Mouse (Mus musculus) cerebellum, postnatal 4 days (tissue): ENCODE data around the gene Nsun6.

ENCODE experiments used
- DNase-seq, 2 experiments: peaks; one replicate each; pipeline ENCODE4 v3.0.0; 2022; ENCODE audit warnings: low spot score in 2 of 2, mixed read lengths in 1 of 2

Nsun6 gene

GRCm38 (mm10) chr2:15054945-15055637 lies at the start of gene Nsun6:
TSS of gene Nsun6 (minus strand) at chr2:15055069.
- peak; percentile 91 to 97 for DNase-seq

GRCm38 (mm10) chr2:15104386-15104785 lies 49.5 kb upstream of the Nsun6 start:
- DNase-seq, result no peak

- DNase-seq, result no peak
These were observed 41.7 kb upstream of the Nsun6 start for GRCm38 (mm10) chr2:15096514-15097090.

GRCm38 (mm10) chr2:15087308-15087707 lies 32.4 kb upstream of the Nsun6 start:
- DNase-seq, result no peak

GRCm38 (mm10) chr2:15083702-15084101 lies 28.8 kb upstream of the Nsun6 start:
- DNase-seq, result no peak

- DNase-seq, result no peak
These were observed 12.2 kb upstream of the Nsun6 start for GRCm38 (mm10) chr2:15067091-15067490.

- no peak for DNase-seq
These were observed 10.6 kb upstream of the Nsun6 start for GRCm38 (mm10) chr2:15065447-15065846.

GRCm38 (mm10) chr2:15064380-15065269 lies 9.8 kb upstream of the Nsun6 start:
- DNase-seq, result no peak

- no peak for DNase-seq
These were observed 8.9 kb upstream of the Nsun6 start for GRCm38 (mm10) chr2:15063815-15064214.

- DNase-seq, result no peak
These were observed 6.0 kb upstream of the Nsun6 start for GRCm38 (mm10) chr2:15060856-15061255.

- DNase-seq, result no peak
These were observed 3.4 kb upstream of the Nsun6 start for GRCm38 (mm10) chr2:15058227-15058626.

GRCm38 (mm10) chr2:15055741-15056151 lies 877 bp upstream of the Nsun6 start:
- DNase-seq, result no peak

GRCm38 (mm10) chr2:15054496-15054895 lies 373 bp downstream of the Nsun6 start:
- DNase-seq, result no peak

GRCm38 (mm10) chr2:15049117-15049873 lies 5.6 kb downstream of the Nsun6 start, which contains the start of gene Arl5b:
TSS of gene Arl5b (plus strand) at chr2:15049395.
- DNase-seq, result peak; percentile 76 to 90

- DNase-seq, result peak in 1 of 2 experiments; percentile 5
These were observed 14.5 kb downstream of the Nsun6 start for GRCm38 (mm10) chr2:15040326-15040725.

- DNase-seq, result no peak
These were observed 16.2 kb downstream of the Nsun6 start for GRCm38 (mm10) chr2:15038705-15039104.

GRCm38 (mm10) chr2:15027816-15028215 lies 27.1 kb downstream of the Nsun6 start:
- no peak for DNase-seq

GRCm38 (mm10) chr2:15026817-15027216 lies 28.1 kb downstream of the Nsun6 start:
- no peak for DNase-seq

GRCm38 (mm10) chr2:15008072-15008471 lies 46.8 kb downstream of the Nsun6 start:
- DNase-seq, result no peak

- DNase-seq, result no peak
These were observed 47.3 kb downstream of the Nsun6 start for GRCm38 (mm10) chr2:15007531-15007930.

- DNase-seq, result no peak
These were observed 57.0 kb downstream of the Nsun6 start for GRCm38 (mm10) chr2:14997836-14998235.

- no peak for DNase-seq
These were observed 58.8 kb downstream of the Nsun6 start for GRCm38 (mm10) chr2:14996036-14996435.
